Mouse (Mus musculus) CH12.LX (cell line): ENCODE measurements at regions not wholly inside any gene's neighbourhood (a gene's known extent, or its start where the extent isn't known, plus 50 kb on each side); places are given as distances from the start of the nearest gene placed in this dataset.

Source experiments
- DNase-seq: peaks from one replicate; pipeline ENCODE4 v3.0.0-alpha.2; 2013; ENCODE audit errors: extremely low read depth
- H3K27ac ChIP-seq: 2 replicates; pipeline ENCODE4 v1.5.1; 2012; ENCODE audit warnings: low read depth, mild to moderate bottlenecking, control low read depth, moderate library complexity; ENCODE audit not compliant: insufficient read depth
- H3K27me3 ChIP-seq: replicated peaks from 2 replicates; pipeline ENCODE3; 2012; ENCODE audit warnings: inconsistent platforms
- H3K36me3 ChIP-seq, 2 experiments: replicated peaks in 1 of 2; 2 replicates each; pipeline versions ENCODE3 to v1.6.1; 2012; ENCODE audit warnings: inconsistent platforms in 1 of 2, low read length in 1 of 2, mild to moderate bottlenecking in 1 of 2, mixed read lengths in 1 of 2, moderate library complexity in 1 of 2; ENCODE audit not compliant: control insufficient read depth in 1 of 2, insufficient read depth in 1 of 2
- H3K4me1 ChIP-seq, 2 experiments: 2 replicates each; pipeline ENCODE4 v1.6.1; 2012; ENCODE audit warnings: inconsistent platforms in 1 of 2, moderate library complexity in 1 of 2; ENCODE audit not compliant: insufficient read depth in 2 of 2, control insufficient read depth in 1 of 2
- H3K4me2 ChIP-seq: 2 replicates; pipeline ENCODE4 v1.6.1; 2012; ENCODE audit warnings: low read depth, mild to moderate bottlenecking, control low read depth; ENCODE audit not compliant: poor library complexity, insufficient read depth, severe bottlenecking
- H3K4me3 ChIP-seq, 3 experiments: fragments of 150-350 bp in 1 of 3; sonication (generic) in 1 of 3; replicated peaks in 1 of 3; 2 replicates each; pipeline versions ENCODE3 to v1.5.1; 2011 to 2012; ENCODE audit warnings: low read depth in 2 of 3, low read length in 2 of 3, mild to moderate bottlenecking in 2 of 3, moderate library complexity in 2 of 3, control low read depth in 1 of 3, improper control_type of control experiment in 1 of 3, inconsistent platforms in 1 of 3, mixed read lengths in 1 of 3; ENCODE audit not compliant: poor library complexity in 1 of 3
- H3K79me2 ChIP-seq: replicated peaks from 2 replicates; pipeline ENCODE4 v1.6.1; 2012; ENCODE audit warnings: mild to moderate bottlenecking, moderate library complexity; ENCODE audit not compliant: control insufficient read depth, poor library complexity, insufficient read depth, severe bottlenecking; ENCODE audit errors: extremely low read depth
- H3K9ac ChIP-seq: 2 replicates; pipeline ENCODE4 v1.6.1; 2012; ENCODE audit warnings: low read depth, mild to moderate bottlenecking, control low read depth, moderate library complexity; ENCODE audit not compliant: insufficient read depth
- H3K9me3 ChIP-seq: replicated peaks from 2 replicates; pipeline ENCODE3; 2012; ENCODE audit warnings: low read length, inconsistent platforms, mixed read lengths
- CHD2 ChIP-seq: IDR thresholded peaks from 2 replicates; pipeline ENCODE4 v1.6.1; 2011; ENCODE audit warnings: low read length, improper control_type of control experiment
- CTCF ChIP-seq, 2 experiments: IDR thresholded peaks in 1 of 2; conservative IDR thresholded peaks in 1 of 2; 2 replicates each; pipeline ENCODE4 v1.5.1; 2011 to 2012; ENCODE audit warnings: low read depth in 2 of 2, low read length in 2 of 2, improper control_type of control experiment in 1 of 2, inconsistent platforms in 1 of 2, mild to moderate bottlenecking in 1 of 2, moderate library complexity in 1 of 2
- E2F4 ChIP-seq: IDR thresholded peaks from 2 replicates; pipeline ENCODE4 v1.6.1; 2011; ENCODE audit warnings: low read depth, low read length, improper control_type of control experiment; ENCODE audit not compliant: insufficient replicate concordance
- ELF1 ChIP-seq: IDR thresholded peaks from 2 replicates; pipeline ENCODE4 v1.6.1; 2014; ENCODE audit warnings: low read depth, mild to moderate bottlenecking, inconsistent platforms, low read length, improper control_type of control experiment
- GABPA ChIP-seq: IDR thresholded peaks from 2 replicates; pipeline ENCODE4 v1.6.1; 2012; ENCODE audit warnings: low read depth, low read length, improper control_type of control experiment, inconsistent platforms; ENCODE audit not compliant: insufficient replicate concordance
- JUND ChIP-seq: conservative IDR thresholded peaks from 2 replicates; pipeline ENCODE4 v1.6.1; 2011; ENCODE audit warnings: low read depth, low read length, improper control_type of control experiment
- MAZ ChIP-seq: IDR thresholded peaks from 2 replicates; pipeline ENCODE4 v1.6.1; 2012; ENCODE audit warnings: low read depth, mild to moderate bottlenecking, inconsistent platforms, low read length, improper control_type of control experiment, moderate library complexity
- MEF2A ChIP-seq: IDR thresholded peaks from 2 replicates; pipeline ENCODE4 v1.6.1; 2014; ENCODE audit warnings: low read depth, mild to moderate bottlenecking, inconsistent platforms, low read length, improper control_type of control experiment, borderline replicate concordance
- PAX5 ChIP-seq: IDR thresholded peaks from 2 replicates; pipeline ENCODE4 v1.6.1; 2012; ENCODE audit warnings: low read length, inconsistent platforms, mixed read lengths
- POLR2A ChIP-seq: IDR thresholded peaks from 2 replicates; pipeline ENCODE4 v1.6.1; 2011; ENCODE audit warnings: low read depth, mild to moderate bottlenecking, improper control_type of control experiment, low read length
- RAD21 ChIP-seq: IDR thresholded peaks from 2 replicates; pipeline ENCODE4 v1.6.1; 2011; ENCODE audit warnings: low read depth, mild to moderate bottlenecking, low read length, improper control_type of control experiment, moderate library complexity
- SIN3A ChIP-seq: IDR thresholded peaks from 2 replicates; pipeline ENCODE4 v1.6.1; 2012; ENCODE audit warnings: low read length, improper control_type of control experiment, inconsistent platforms
- TBP ChIP-seq: conservative IDR thresholded peaks from 2 replicates; pipeline ENCODE4 v1.6.1; 2011; ENCODE audit warnings: low read depth, low read length, improper control_type of control experiment
- UBTF ChIP-seq: IDR thresholded peaks from 2 replicates; pipeline ENCODE4 v1.6.1; 2012; ENCODE audit warnings: low read depth, mild to moderate bottlenecking, inconsistent platforms, low read length, improper control_type of control experiment, moderate library complexity
- USF2 ChIP-seq: conservative IDR thresholded peaks from 2 replicates; pipeline ENCODE4 v1.6.1; 2011; ENCODE audit warnings: low read depth, low read length, improper control_type of control experiment
- ZKSCAN1 ChIP-seq: IDR thresholded peaks from 2 replicates; pipeline ENCODE4 v1.6.1; 2012; ENCODE audit warnings: low read depth, inconsistent platforms, low read length, improper control_type of control experiment, borderline replicate concordance
- ZMIZ1 ChIP-seq: IDR thresholded peaks from 2 replicates; pipeline ENCODE4 v1.6.1; 2012; ENCODE audit warnings: low read depth, mild to moderate bottlenecking, inconsistent platforms, low read length, improper control_type of control experiment
- ZNF384 ChIP-seq: IDR thresholded peaks from 2 replicates; pipeline ENCODE4 v1.6.1; 2012; ENCODE audit warnings: low read depth, low read length, improper control_type of control experiment, inconsistent platforms
- dilution Hi-C: fragments of 300-500 bp; cut with MboI; formaldehyde crosslinking; loops from 2 replicates; pipeline ENCODE4 v1.14.3; 2020; ENCODE audit warnings: low sequenced_read_pairs; ENCODE audit not compliant: extremely low pct_unique_long_range_greater_than_20kb, extremely low pct_ligation_motif_present
- in situ Hi-C: fragments of 300-500 bp; cut with MboI; formaldehyde crosslinking; loops from 3 replicates; pipeline ENCODE4 v1.14.3; 2019; ENCODE audit warnings: low sequenced_read_pairs, low pct_ligation_motif_present, low pct_unique_long_range_greater_than_20kb, mixed read lengths

GRCm38 (mm10) chr3:147181501-147182365, 329.6 kb downstream of the Ttll7 start:
- TF ChIP-seq PAX5 (no peak), USF2 (no peak), CTCF (conservative IDR thresholded peaks at IDR 0.05 in 1 of 2, IDR thresholded peaks at IDR 0.05 in 1 of 2; ENCODE audit: low read depth in 2 of 2, low read length in 2 of 2) (no peak), JUND (no peak), ZKSCAN1 (no peak)
- no peak for DNase-seq
- Histone ChIP-seq H3K4me2 (no peak overlapping the region), H3K79me2 (no peaks in the 10 kb centered on the region), H3K27ac (no peak overlapping the region), H3K4me1 (peaks cover 0 to 2% of the 10 kb centered on the region in 2 experiments; a peak in 1 of 4 replicates), H3K9me3 (no peaks in the 10 kb centered on the region), H3K36me3 (no peaks in the 10 kb centered on the region), H3K4me3 (no peak overlapping the region), H3K27me3 (no peaks in the 10 kb centered on the region), H3K9ac (no peak overlapping the region)
- dilution Hi-C loops, result no loop called here
- in situ Hi-C loops, result no loop called here

- DNase-seq, result no peak
- Histone ChIP-seq H3K79me2 (no peaks in the 10 kb centered on the region), H3K9ac (no peak overlapping the region), H3K36me3 (no peaks in the 10 kb centered on the region), H3K4me1 (peaks cover 0 to 2% of the 10 kb centered on the region in 2 experiments; a peak in 1 of 4 replicates), H3K27ac (no peak overlapping the region), H3K4me2 (no peak overlapping the region), H3K27me3 (no peaks in the 10 kb centered on the region), H3K4me3 (no peak overlapping the region), H3K9me3 (no peaks in the 10 kb centered on the region)
- in situ Hi-C loops, result no loop called here
- dilution Hi-C loops, result no loop called here
- no peak for TF ChIP-seq GABPA
- no peak for TF ChIP-seq JUND
- no peak for TF ChIP-seq MEF2A
- TF ChIP-seq ZNF384, result no peak
- TF ChIP-seq SIN3A, result no peak
- no peak for TF ChIP-seq TBP
- no peak for TF ChIP-seq ELF1
- TF ChIP-seq RAD21, result no peak
- no peak for TF ChIP-seq E2F4
- no peak for TF ChIP-seq POLR2A
- TF ChIP-seq MAZ, result no peak
- no peak for TF ChIP-seq ZMIZ1
- no peak for TF ChIP-seq UBTF
- no peak for TF ChIP-seq PAX5
- TF ChIP-seq CHD2, result no peak
Measured at GRCm38 (mm10) chr3:147182366-147182875, 330.3 kb downstream of the Ttll7 start.
